Mouse (Mus musculus) lung, adult 2 months (tissue): ENCODE data around the gene A430033K04Rik.

Source experiments
- CTCF ChIP-seq: fragments of 200-500 bp; IDR thresholded peaks from 2 replicates; pipeline ENCODE4 v1.5.1; 2011; ENCODE audit warnings: mild to moderate bottlenecking, low read length, control low read depth; ENCODE audit not compliant: insufficient read depth
- POLR2A ChIP-seq: fragments of 200-500 bp; IDR thresholded peaks from 2 replicates; pipeline ENCODE4 v1.6.1; 2011; ENCODE audit warnings: low read depth, mild to moderate bottlenecking, control low read depth, low read length, borderline replicate concordance; ENCODE audit errors: extremely low read depth

GRCm38 (mm10) chr5:138683023-138683766 is 60.5 kb downstream of the A430033K04Rik start:
- no peak for TF ChIP-seq CTCF
- TF ChIP-seq POLR2A = no peak
